ENCODE assay signal across 40 mouse cellular contexts in the genomic region with DNA sequence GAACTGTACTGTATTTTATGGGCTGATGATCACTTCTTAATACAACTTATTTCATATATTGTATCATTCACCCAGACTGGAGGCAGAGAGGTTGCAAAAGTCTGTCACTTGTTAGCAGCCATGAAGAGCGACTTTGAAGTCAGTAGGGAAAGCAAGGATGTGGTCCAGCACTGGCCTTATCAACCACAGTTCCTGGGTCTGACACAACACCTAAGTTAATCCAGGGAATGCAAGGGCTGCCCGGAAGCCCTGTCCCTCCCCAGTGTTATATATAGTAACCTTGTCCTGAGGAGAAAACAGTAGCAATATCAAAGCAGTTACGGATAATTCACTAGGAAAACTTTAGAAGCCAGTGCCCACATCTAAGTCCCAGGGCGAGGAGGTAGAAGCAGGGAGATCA. TPM values are rescaled to one million over a fixed set of nuclear protein-coding genes. Genes with fewer than 3 reads are reported as not detected.
"Had no signal": no experiment of that assay in that cellular context is flagged by ENCODE, and none has a peak within 500 bp of the region (broad histone marks: within the 10 kb centered on the region; RNA-seq: fewer than 3 reads in every experiment).

No protein-coding gene starts in this region.

RNA-seq across cellular contexts. Expression of a gene that starts 6.7 kb away (rescaled TPM):
- total RNA-seq: left cerebral cortex, postnatal 10 days; left cerebral cortex, postnatal 14 days; left cerebral cortex, postnatal 25 days; left cerebral cortex, postnatal 36 days; left cerebral cortex, postnatal 4 days; liver, adult 2 months; megakaryocyte progenitor cell, adult 5-6 weeks; megakaryocyte, adult 5-6 weeks; megakaryocyte-erythroid progenitor cell, adult 5-6 weeks; midbrain, postnatal 0 days; monocyte, adult 5-6 weeks had no signal
- polyA plus RNA-seq: limb, embryonic 10.5 days; limb, embryonic 11.5 days; limb, embryonic 12.5 days; limb, embryonic 13.5 days; limb, embryonic 14.5 days; limb, embryonic 15.5 days; liver, adult 2 months; liver, embryonic 11.5 days; liver, embryonic 12.5 days; liver, embryonic 13.5 days; liver, embryonic 14.5 days; liver, embryonic 15.5 days; liver, embryonic 16.5 days; liver, postnatal 0 days; lung, adult 2 months; lung, embryonic 14.5 days; lung, embryonic 15.5 days; lung, embryonic 16.5 days; lung, postnatal 0 days; macrophage; midbrain, embryonic 10.5 days; midbrain, embryonic 11.5 days; midbrain, embryonic 12.5 days; midbrain, embryonic 13.5 days; midbrain, embryonic 14.5 days; midbrain, embryonic 15.5 days; midbrain, embryonic 16.5 days; midbrain, postnatal 0 days; myocyte; neural tube, embryonic 11.5 days; neural tube, embryonic 12.5 days had no signal

RNA-seq across cellular contexts. Expression of a gene that starts 13.7 kb away (rescaled TPM):
- total RNA-seq: left cerebral cortex, postnatal 10 days; left cerebral cortex, postnatal 14 days; left cerebral cortex, postnatal 25 days; left cerebral cortex, postnatal 36 days; left cerebral cortex, postnatal 4 days; liver, adult 2 months; megakaryocyte progenitor cell, adult 5-6 weeks; megakaryocyte, adult 5-6 weeks; megakaryocyte-erythroid progenitor cell, adult 5-6 weeks; midbrain, postnatal 0 days; monocyte, adult 5-6 weeks had no signal
- polyA plus RNA-seq: limb, embryonic 10.5 days; limb, embryonic 11.5 days; limb, embryonic 12.5 days; limb, embryonic 13.5 days; limb, embryonic 14.5 days; limb, embryonic 15.5 days; liver, adult 2 months; liver, embryonic 11.5 days; liver, embryonic 12.5 days; liver, embryonic 13.5 days; liver, embryonic 14.5 days; liver, embryonic 15.5 days; liver, embryonic 16.5 days; liver, postnatal 0 days; lung, adult 2 months; lung, embryonic 14.5 days; lung, embryonic 15.5 days; lung, embryonic 16.5 days; lung, postnatal 0 days; macrophage; midbrain, embryonic 10.5 days; midbrain, embryonic 11.5 days; midbrain, embryonic 12.5 days; midbrain, embryonic 13.5 days; midbrain, embryonic 14.5 days; midbrain, embryonic 15.5 days; midbrain, embryonic 16.5 days; midbrain, postnatal 0 days; myocyte; neural tube, embryonic 11.5 days; neural tube, embryonic 12.5 days had no signal

RNA-seq across cellular contexts. Expression of a gene that starts 19.8 kb away (rescaled TPM):
- total RNA-seq: left cerebral cortex, postnatal 10 days; left cerebral cortex, postnatal 25 days; left cerebral cortex, postnatal 36 days; left cerebral cortex, postnatal 4 days; liver, adult 2 months; megakaryocyte progenitor cell, adult 5-6 weeks; megakaryocyte, adult 5-6 weeks; megakaryocyte-erythroid progenitor cell, adult 5-6 weeks; midbrain, postnatal 0 days; monocyte, adult 5-6 weeks had no signal
- polyA plus RNA-seq: limb, embryonic 10.5 days; limb, embryonic 11.5 days; limb, embryonic 12.5 days; limb, embryonic 13.5 days; limb, embryonic 14.5 days; limb, embryonic 15.5 days; liver, adult 2 months; liver, embryonic 11.5 days; liver, embryonic 12.5 days; liver, embryonic 13.5 days; liver, embryonic 14.5 days; liver, embryonic 15.5 days; liver, embryonic 16.5 days; liver, postnatal 0 days; lung, embryonic 14.5 days; lung, embryonic 15.5 days; lung, embryonic 16.5 days; lung, postnatal 0 days; macrophage; midbrain, embryonic 10.5 days; midbrain, embryonic 11.5 days; midbrain, embryonic 12.5 days; midbrain, embryonic 13.5 days; midbrain, embryonic 14.5 days; midbrain, embryonic 15.5 days; midbrain, embryonic 16.5 days; midbrain, postnatal 0 days; myocyte; neural tube, embryonic 11.5 days; neural tube, embryonic 12.5 days had no signal

RNA-seq across cellular contexts. Expression of a gene that starts 26.9 kb away (rescaled TPM):
- total RNA-seq: left cerebral cortex, postnatal 10 days; left cerebral cortex, postnatal 14 days; left cerebral cortex, postnatal 25 days; left cerebral cortex, postnatal 36 days; left cerebral cortex, postnatal 4 days; liver, adult 2 months; megakaryocyte progenitor cell, adult 5-6 weeks; megakaryocyte, adult 5-6 weeks; megakaryocyte-erythroid progenitor cell, adult 5-6 weeks; midbrain, postnatal 0 days; monocyte, adult 5-6 weeks had no signal
- polyA plus RNA-seq: limb, embryonic 10.5 days; limb, embryonic 11.5 days; limb, embryonic 12.5 days; limb, embryonic 13.5 days; limb, embryonic 14.5 days; limb, embryonic 15.5 days; liver, adult 2 months; liver, embryonic 11.5 days; liver, embryonic 12.5 days; liver, embryonic 13.5 days; liver, embryonic 14.5 days; liver, embryonic 15.5 days; liver, embryonic 16.5 days; liver, postnatal 0 days; lung, adult 2 months; lung, embryonic 14.5 days; lung, embryonic 15.5 days; lung, embryonic 16.5 days; lung, postnatal 0 days; macrophage; midbrain, embryonic 10.5 days; midbrain, embryonic 11.5 days; midbrain, embryonic 12.5 days; midbrain, embryonic 13.5 days; midbrain, embryonic 14.5 days; midbrain, embryonic 15.5 days; midbrain, embryonic 16.5 days; midbrain, postnatal 0 days; myocyte; neural tube, embryonic 11.5 days; neural tube, embryonic 12.5 days had no signal
